Mouse (Mus musculus) yolk sac, embryonic 10.5 days (tissue): ENCODE measurements around the gene Olig3.

Source experiments
- DNase-seq: peaks from one replicate; pipeline ENCODE4 v3.0.0-alpha.2; 2017; ENCODE audit warnings: low spot score

The Olig3 gene

GRCm38 (mm10) chr10:19356071-19356583 lies at the start of gene Olig3:
Olig3 (plus strand) TSS chr10:19356533.
- no peak for DNase-seq

GRCm38 (mm10) chr10:19309681-19310395 lies 46.5 kb upstream of the Olig3 start:
- DNase-seq, result no peak

- DNase-seq, result no peak
Observed at GRCm38 (mm10) chr10:19310471-19310870, 45.9 kb upstream of the Olig3 start.

- DNase-seq, result no peak
Observed at GRCm38 (mm10) chr10:19317962-19318812, 38.1 kb upstream of the Olig3 start.

- no peak for DNase-seq
Observed at GRCm38 (mm10) chr10:19321781-19322180, 34.6 kb upstream of the Olig3 start.

- no peak for DNase-seq
Observed at GRCm38 (mm10) chr10:19329191-19329777, 27.0 kb upstream of the Olig3 start.

- no peak for DNase-seq
Observed at GRCm38 (mm10) chr10:19333425-19333824, 22.9 kb upstream of the Olig3 start.

GRCm38 (mm10) chr10:19338695-19339630 lies 17.4 kb upstream of the Olig3 start:
- no peak for DNase-seq

- DNase-seq, result no peak
Observed at GRCm38 (mm10) chr10:19344039-19344438, 12.3 kb upstream of the Olig3 start.

- no peak for DNase-seq
Observed at GRCm38 (mm10) chr10:19349326-19349725, 7.0 kb upstream of the Olig3 start.

- no peak for DNase-seq
Observed at GRCm38 (mm10) chr10:19352006-19352877, 4.1 kb upstream of the Olig3 start.

- DNase-seq, result no peak
Observed at GRCm38 (mm10) chr10:19352878-19353301, 3.4 kb upstream of the Olig3 start.

GRCm38 (mm10) chr10:19353631-19354030 lies 2.7 kb upstream of the Olig3 start:
- no peak for DNase-seq

- no peak for DNase-seq
Observed at GRCm38 (mm10) chr10:19354146-19354545, 2.2 kb upstream of the Olig3 start.

- DNase-seq, result no peak
Observed at GRCm38 (mm10) chr10:19355076-19355475, 1.3 kb upstream of the Olig3 start.

- DNase-seq, result no peak
Observed at GRCm38 (mm10) chr10:19356720-19357641, 648 bp downstream of the Olig3 start.

- no peak for DNase-seq
Observed at GRCm38 (mm10) chr10:19357848-19358247, 1.5 kb downstream of the Olig3 start.

- no peak for DNase-seq
Observed at GRCm38 (mm10) chr10:19360446-19361300, 4.3 kb downstream of the Olig3 start.
